Mouse (Mus musculus) embryonic facial prominence, embryonic 15.5 days (tissue): ENCODE results near the gene Ankrd13d. TPM values are rescaled to one million over a fixed set of nuclear protein-coding genes. Genes with fewer than 3 reads are reported as not detected.

Source experiments
- ATAC-seq: fragments of 200-750 bp; cut with Nextera tagmentation; 2 replicates; pipeline ENCODE4 v1.8.0; 2017; ENCODE audit warnings: low read depth, moderate TSS enrichment; ENCODE audit not compliant: insufficient number of reproducible peaks, low FRiP score, low TSS enrichment
- H3K27ac ChIP-seq: fragments of 300-500 bp; sonication (generic); replicated peaks from 2 replicates; pipeline ENCODE4 v1.5.1; 2015; ENCODE audit warnings: mild to moderate bottlenecking, inconsistent platforms
- H3K27me3 ChIP-seq: fragments of 300-500 bp; sonication (generic); 2 replicates; pipeline ENCODE4 v1.6.1; 2015; ENCODE audit warnings: inconsistent platforms
- H3K36me3 ChIP-seq: fragments of 300-500 bp; sonication (generic); 2 replicates; pipeline ENCODE4 v1.6.1; 2015; ENCODE audit warnings: mild to moderate bottlenecking, inconsistent platforms
- H3K4me1 ChIP-seq: fragments of 300-500 bp; sonication (generic); 2 replicates; pipeline ENCODE4 v1.6.1; 2015; ENCODE audit warnings: inconsistent platforms
- H3K4me2 ChIP-seq: fragments of 300-500 bp; sonication (generic); replicated peaks from 2 replicates; pipeline ENCODE4 v1.6.1; 2015; ENCODE audit warnings: mild to moderate bottlenecking, inconsistent platforms
- H3K4me3 ChIP-seq: fragments of 300-500 bp; sonication (generic); replicated peaks from 2 replicates; pipeline ENCODE4 v1.5.1; 2015; ENCODE audit warnings: mild to moderate bottlenecking, inconsistent platforms
- H3K9ac ChIP-seq: fragments of 300-500 bp; sonication (generic); 2 replicates; pipeline ENCODE4 v1.6.1; 2015; ENCODE audit warnings: inconsistent platforms
- H3K9me3 ChIP-seq: fragments of 300-500 bp; sonication (generic); replicated peaks from 2 replicates; pipeline ENCODE4 v1.6.1; 2016; ENCODE audit warnings: inconsistent platforms
- WGBS: fragments of 180-500 bp; shearing (Covaris S2); methylation state at CpG from one replicate; pipeline ENCODE4 v1.1.7; 2015; 5-methylcytosine and 5-hydroxymethylcytosine counted together
- polyA plus RNA-seq: library from polyadenylated mRNA; unstranded; fragments of >200 nt; fragmentation: Nextera tagmentation; extraction: Ambion mirVana; gene quantifications from 2 replicates; pipeline ENCODE4 v1.2.1, GENCODE M21; 2015

The Ankrd13d gene
- polyA plus RNA-seq, 1 experiment from 2014 or later = 13.0 TPM

GRCm38 (mm10) chr19:4300852-4301734 lies 18.2 kb upstream of the Ankrd13d start:
- 58% methylated on average over 11 of the region's 11 CpGs for WGBS
- H3K4me2 ChIP-seq = peak overlapping the region; percentile 42
- no peak for ATAC-seq
- H3K4me1 ChIP-seq = peaks cover 87% of the 10 kb centered on the region
- H3K9me3 ChIP-seq = no peaks in the 10 kb centered on the region
- H3K4me3 ChIP-seq = peak overlapping the region; percentile 17; the same call in 1 of the 2 replicates
- H3K9ac ChIP-seq = no peak overlapping the region
- H3K27me3 ChIP-seq = no peaks in the 10 kb centered on the region
- no peaks in the 10 kb centered on the region for H3K36me3 ChIP-seq
- peak overlapping the region; percentile 83 for H3K27ac ChIP-seq

GRCm38 (mm10) chr19:4300271-4300704 lies 17.4 kb upstream of the Ankrd13d start:
- Histone ChIP-seq H3K27me3 (no peaks in the 10 kb centered on the region), H3K27ac (peak overlapping the region; percentile 59), H3K9ac (no peak overlapping the region), H3K4me1 (peaks cover 86% of the 10 kb centered on the region), H3K9me3 (no peaks in the 10 kb centered on the region), H3K4me3 (no peak overlapping the region), H3K4me2 (no peak overlapping the region), H3K36me3 (no peaks in the 10 kb centered on the region)
- WGBS = 50% methylated on average over 7 of the region's 7 CpGs
- ATAC-seq = no peak

GRCm38 (mm10) chr19:4299574-4300270 lies 16.8 kb upstream of the Ankrd13d start:
- Histone ChIP-seq H3K4me3 (no peak overlapping the region), H3K9me3 (no peaks in the 10 kb centered on the region), H3K27ac (peak overlapping the region; percentile 59), H3K36me3 (no peaks in the 10 kb centered on the region), H3K4me2 (no peak overlapping the region), H3K27me3 (no peaks in the 10 kb centered on the region), H3K9ac (no peak overlapping the region), H3K4me1 (peaks cover 81% of the 10 kb centered on the region)
- no peak for ATAC-seq
- WGBS = 72% methylated on average over 6 of the region's 6 CpGs

- Histone ChIP-seq H3K27me3 (no peaks in the 10 kb centered on the region), H3K9me3 (no peaks in the 10 kb centered on the region), H3K27ac (peak overlapping the region; percentile 59; the same call in 1 of the 2 replicates), H3K9ac (no peak overlapping the region), H3K4me3 (no peak overlapping the region), H3K36me3 (0 out of 2 replicates have a peak, but pooled peaks cover 3% of the 10 kb centered on the region), H3K4me1 (peaks cover 81% of the 10 kb centered on the region), H3K4me2 (no peak overlapping the region)
- ATAC-seq = no peak
- 86% methylated on average over 7 of the region's 7 CpGs for WGBS
These were observed 16.2 kb upstream of the Ankrd13d start for GRCm38 (mm10) chr19:4299126-4299525.

- no peak for ATAC-seq
- no peak overlapping the region for H3K4me3 ChIP-seq
- 77% methylated on average over 17 of the region's 17 CpGs for WGBS
- H3K9ac ChIP-seq = no peak overlapping the region
- H3K27me3 ChIP-seq = no peaks in the 10 kb centered on the region
- no peaks in the 10 kb centered on the region for H3K9me3 ChIP-seq
- no peak overlapping the region for H3K4me2 ChIP-seq
- H3K36me3 ChIP-seq = 0 out of 2 replicates have a peak, but pooled peaks cover 3% of the 10 kb centered on the region
- H3K27ac ChIP-seq = no peak overlapping the region
- peaks cover 76% of the 10 kb centered on the region for H3K4me1 ChIP-seq
These were observed 15.6 kb upstream of the Ankrd13d start for GRCm38 (mm10) chr19:4298322-4299121.

- no peaks in the 10 kb centered on the region for H3K27me3 ChIP-seq
- H3K36me3 ChIP-seq = peaks cover 6% of the 10 kb centered on the region
- H3K4me1 ChIP-seq = peaks cover 69% of the 10 kb centered on the region
- WGBS = 79% methylated on average over 5 of the region's 5 CpGs
- no peaks in the 10 kb centered on the region for H3K9me3 ChIP-seq
- H3K27ac ChIP-seq = no peak overlapping the region
- ATAC-seq = no peak
- no peak overlapping the region for H3K4me2 ChIP-seq
- H3K9ac ChIP-seq = no peak overlapping the region
- no peak overlapping the region for H3K4me3 ChIP-seq
These were observed 14.9 kb upstream of the Ankrd13d start for GRCm38 (mm10) chr19:4297851-4298250.

GRCm38 (mm10) chr19:4296611-4297010 lies 13.7 kb upstream of the Ankrd13d start:
- Histone ChIP-seq H3K4me3 (no peak overlapping the region), H3K9me3 (no peaks in the 10 kb centered on the region), H3K27me3 (no peaks in the 10 kb centered on the region), H3K4me2 (no peak overlapping the region), H3K4me1 (peaks cover 57% of the 10 kb centered on the region), H3K27ac (peak overlapping the region; percentile 34; the same call in 1 of the 2 replicates), H3K36me3 (peaks cover 18% of the 10 kb centered on the region), H3K9ac (no peak overlapping the region)
- 83% methylated on average over 2 of the region's 2 CpGs for WGBS
- ATAC-seq = no peak

- no peak overlapping the region for H3K4me3 ChIP-seq
- H3K36me3 ChIP-seq = peaks cover 30% of the 10 kb centered on the region
- 87% methylated on average over 4 of the region's 4 CpGs for WGBS
These were observed 12.5 kb upstream of the Ankrd13d start for GRCm38 (mm10) chr19:4295391-4295790.

GRCm38 (mm10) chr19:4294381-4295097 lies 11.6 kb upstream of the Ankrd13d start:
- no peak overlapping the region for H3K4me3 ChIP-seq
- no peak overlapping the region for H3K4me2 ChIP-seq
- no peak overlapping the region for H3K9ac ChIP-seq
- no peaks in the 10 kb centered on the region for H3K27me3 ChIP-seq
- peaks cover 39% of the 10 kb centered on the region for H3K36me3 ChIP-seq
- peaks cover 36% of the 10 kb centered on the region for H3K4me1 ChIP-seq
- 64% methylated on average over 14 of the region's 14 CpGs for WGBS
- no peak overlapping the region for H3K27ac ChIP-seq
- ATAC-seq = no peak
- H3K9me3 ChIP-seq = no peaks in the 10 kb centered on the region

More at GRCm38 (mm10) chr19:4295391-4295790, 12.5 kb upstream of the Ankrd13d start:
- ATAC-seq = no peak
- Histone ChIP-seq H3K27ac (no peak overlapping the region), H3K4me1 (peaks cover 45% of the 10 kb centered on the region), H3K9me3 (no peaks in the 10 kb centered on the region), H3K4me2 (no peak overlapping the region), H3K27me3 (no peaks in the 10 kb centered on the region), H3K9ac (no peak overlapping the region)

- Histone ChIP-seq H3K4me3 (no peak overlapping the region), H3K4me1 (peaks cover 7% of the 10 kb centered on the region; the same call in 1 of the 2 replicates), H3K27me3 (no peaks in the 10 kb centered on the region), H3K4me2 (no peak overlapping the region), H3K9ac (no peak overlapping the region), H3K27ac (no peak overlapping the region), H3K36me3 (peaks cover 66% of the 10 kb centered on the region), H3K9me3 (no peaks in the 10 kb centered on the region)
- WGBS = 92% methylated on average over 11 of the region's 11 CpGs
- no peak for ATAC-seq
These were observed 8.2 kb upstream of the Ankrd13d start for GRCm38 (mm10) chr19:4291161-4291560.
